Mouse (Mus musculus) kidney, postnatal 4 days (tissue): ENCODE data around the gene Gpr183.

ENCODE experiments used
- DNase-seq, 2 experiments: peaks; one replicate each; pipeline ENCODE4 v3.0.0; 2021; ENCODE audit warnings: mixed read lengths in 2 of 2

The Gpr183 gene

GRCm38 (mm10) chr14:121964990-121965389 is at the start of gene Gpr183:
TSS of gene Gpr183 (minus strand) at chr14:121965195.
- DNase-seq, result no peak

- peak; percentile 54 to 67 for DNase-seq
Measured at GRCm38 (mm10) chr14:122013417-122013951, 48.5 kb upstream of the Gpr183 start.

GRCm38 (mm10) chr14:122012814-122013213 is 47.8 kb upstream of the Gpr183 start:
- DNase-seq, result peak; percentile 55 to 73

- no peak for DNase-seq
Measured at GRCm38 (mm10) chr14:122012193-122012592, 47.2 kb upstream of the Gpr183 start.

GRCm38 (mm10) chr14:122011768-122012167 is 46.8 kb upstream of the Gpr183 start:
- DNase-seq, result no peak

GRCm38 (mm10) chr14:122010301-122010700 is 45.3 kb upstream of the Gpr183 start:
- DNase-seq, result no peak

GRCm38 (mm10) chr14:122009502-122009901 is 44.5 kb upstream of the Gpr183 start:
- no peak for DNase-seq

GRCm38 (mm10) chr14:122008261-122008660 is 43.3 kb upstream of the Gpr183 start:
- DNase-seq, result no peak

GRCm38 (mm10) chr14:122003812-122004211 is 38.8 kb upstream of the Gpr183 start:
- DNase-seq, result no peak

- DNase-seq, result no peak
Measured at GRCm38 (mm10) chr14:122002224-122002623, 37.2 kb upstream of the Gpr183 start.

GRCm38 (mm10) chr14:122000346-122001105 is 35.5 kb upstream of the Gpr183 start:
- no peak for DNase-seq

GRCm38 (mm10) chr14:121999455-121999854 is 34.5 kb upstream of the Gpr183 start:
- no peak for DNase-seq

GRCm38 (mm10) chr14:121996786-121997185 is 31.8 kb upstream of the Gpr183 start:
- peak; percentile 64 to 78 for DNase-seq

GRCm38 (mm10) chr14:121995557-121995870 is 30.5 kb upstream of the Gpr183 start:
- no peak for DNase-seq

GRCm38 (mm10) chr14:121994846-121995556 is 30.0 kb upstream of the Gpr183 start:
- no peak for DNase-seq

GRCm38 (mm10) chr14:121994171-121994700 is 29.2 kb upstream of the Gpr183 start:
- DNase-seq, result no peak

- DNase-seq, result no peak
Measured at GRCm38 (mm10) chr14:121993616-121994015, 28.6 kb upstream of the Gpr183 start.

- DNase-seq, result no peak
Measured at GRCm38 (mm10) chr14:121992395-121993280, 27.6 kb upstream of the Gpr183 start.

- no peak for DNase-seq
Measured at GRCm38 (mm10) chr14:121991921-121992320, 26.9 kb upstream of the Gpr183 start.

GRCm38 (mm10) chr14:121990897-121991296 is 25.9 kb upstream of the Gpr183 start:
- no peak for DNase-seq

GRCm38 (mm10) chr14:121989869-121990268 is 24.9 kb upstream of the Gpr183 start:
- DNase-seq, result no peak

- no peak for DNase-seq
Measured at GRCm38 (mm10) chr14:121989331-121989730, 24.3 kb upstream of the Gpr183 start.

GRCm38 (mm10) chr14:121987691-121988090 is 22.7 kb upstream of the Gpr183 start:
- no peak for DNase-seq
